Mouse (Mus musculus): ENCODE results near the gene Ehd1. TPM values are rescaled to one million over a fixed set of nuclear protein-coding genes. Genes with fewer than 3 reads are reported as not detected.

The Ehd1 gene
- polyA plus RNA-seq, 1 experiment from 2014 or later = 177 TPM

- Histone ChIP-seq H3K4me3 (ENCODE audit: low read depth, low read length) (no peak overlapping the region), H3K36me3 (ENCODE audit: control insufficient read depth, insufficient read depth) (peaks cover 47% of the 10 kb centered on the region), H3K9ac (ENCODE audit: low read depth, low read length) (no peak overlapping the region), H3K27ac (ENCODE audit: low read depth, low read length) (no peak overlapping the region), H3K9me3 (ENCODE audit: control insufficient read depth) (no peaks in the 10 kb centered on the region), H3K4me1 (replicated peaks; ENCODE audit: control insufficient read depth, insufficient read depth, low read length) (no peaks in the 10 kb centered on the region), H3K4me2 (replicated peaks; ENCODE audit: low read depth) (no peak overlapping the region), H3K27me3 (replicated peaks; ENCODE audit: control insufficient read depth, insufficient read depth, low read length) (no peaks in the 10 kb centered on the region)
- no peak for ATAC-seq
- 62% methylated on average over 7 of the region's 7 CpGs for WGBS
- TF ChIP-seq CTCF (IDR thresholded peaks at IDR 0.05; ENCODE audit: low read depth) = no peak
Observed at GRCm38 (mm10) chr19:6300402-6300841, 23.9 kb downstream of the Ehd1 start.

GRCm38 (mm10) chr19:6302114-6302513 is 25.6 kb downstream of the Ehd1 start:
- no peak overlapping the region for H3K4me3 ChIP-seq (ENCODE audit: low read depth, low read length)
- H3K9ac ChIP-seq (ENCODE audit: low read depth, low read length) = no peak overlapping the region
- no peaks in the 10 kb centered on the region for H3K27me3 ChIP-seq (replicated peaks; ENCODE audit: control insufficient read depth, insufficient read depth, low read length)
- H3K4me1 ChIP-seq (replicated peaks; ENCODE audit: control insufficient read depth, insufficient read depth, low read length) = 0 out of 2 replicates have a peak, but pooled peaks cover 3% of the 10 kb centered on the region
- TF ChIP-seq CTCF (IDR thresholded peaks at IDR 0.05; ENCODE audit: low read depth) = no peak
- peaks cover 31% of the 10 kb centered on the region for H3K36me3 ChIP-seq (ENCODE audit: control insufficient read depth, insufficient read depth)
- H3K4me2 ChIP-seq (replicated peaks; ENCODE audit: low read depth) = no peak overlapping the region
- no peak for ATAC-seq
- WGBS = 84% methylated on average over 5 of the region's 5 CpGs
- H3K27ac ChIP-seq (ENCODE audit: low read depth, low read length) = no peak overlapping the region
- no peaks in the 10 kb centered on the region for H3K9me3 ChIP-seq (ENCODE audit: control insufficient read depth)

GRCm38 (mm10) chr19:6302522-6302921 is 26.0 kb downstream of the Ehd1 start:
- 58% methylated on average over 4 of the region's 4 CpGs for WGBS
- Histone ChIP-seq H3K9ac (ENCODE audit: low read depth, low read length) (no peak overlapping the region), H3K27me3 (replicated peaks; ENCODE audit: control insufficient read depth, insufficient read depth, low read length) (no peaks in the 10 kb centered on the region), H3K36me3 (ENCODE audit: control insufficient read depth, insufficient read depth) (peaks cover 27% of the 10 kb centered on the region), H3K9me3 (ENCODE audit: control insufficient read depth) (no peaks in the 10 kb centered on the region), H3K4me3 (ENCODE audit: low read depth, low read length) (no peak overlapping the region), H3K27ac (ENCODE audit: low read depth, low read length) (no peak overlapping the region), H3K4me2 (replicated peaks; ENCODE audit: low read depth) (no peak overlapping the region), H3K4me1 (replicated peaks; ENCODE audit: control insufficient read depth, insufficient read depth, low read length) (0 out of 2 replicates have a peak, but pooled peaks cover 3% of the 10 kb centered on the region)
- no peak for ATAC-seq
- TF ChIP-seq CTCF (IDR thresholded peaks at IDR 0.05; ENCODE audit: low read depth) = no peak

- no peak for TF ChIP-seq CTCF (IDR thresholded peaks at IDR 0.05; ENCODE audit: low read depth)
- no peaks in the 10 kb centered on the region for H3K27me3 ChIP-seq (replicated peaks; ENCODE audit: control insufficient read depth, insufficient read depth, low read length)
- H3K9me3 ChIP-seq (ENCODE audit: control insufficient read depth) = no peaks in the 10 kb centered on the region
- WGBS = 72% methylated on average over 6 of the region's 6 CpGs
- ATAC-seq = no peak
- no peak overlapping the region for H3K4me2 ChIP-seq (replicated peaks; ENCODE audit: low read depth)
- H3K27ac ChIP-seq (ENCODE audit: low read depth, low read length) = no peak overlapping the region
- H3K9ac ChIP-seq (ENCODE audit: low read depth, low read length) = no peak overlapping the region
- no peak overlapping the region for H3K4me3 ChIP-seq (ENCODE audit: low read depth, low read length)
- peaks cover 14% of the 10 kb centered on the region for H3K36me3 ChIP-seq (ENCODE audit: control insufficient read depth, insufficient read depth)
- H3K4me1 ChIP-seq (replicated peaks; ENCODE audit: control insufficient read depth, insufficient read depth, low read length) = peaks cover 3% of the 10 kb centered on the region; the same call in 1 of the 2 replicates
Observed at GRCm38 (mm10) chr19:6303831-6304230, 27.3 kb downstream of the Ehd1 start.

GRCm38 (mm10) chr19:6304787-6305516 is 28.4 kb downstream of the Ehd1 start:
- peak; percentile 54 for ATAC-seq
- Histone ChIP-seq H3K9me3 (ENCODE audit: control insufficient read depth) (no peaks in the 10 kb centered on the region), H3K4me3 (ENCODE audit: low read depth, low read length) (no peak overlapping the region), H3K9ac (ENCODE audit: low read depth, low read length) (no peak overlapping the region), H3K4me2 (replicated peaks; ENCODE audit: low read depth) (no peak overlapping the region), H3K27me3 (replicated peaks; ENCODE audit: control insufficient read depth, insufficient read depth, low read length) (no peaks in the 10 kb centered on the region), H3K27ac (ENCODE audit: low read depth, low read length) (0 out of 2 replicates have a peak overlapping the region, but pooled peaks have one; percentile 50), H3K36me3 (ENCODE audit: control insufficient read depth, insufficient read depth) (peaks cover 8% of the 10 kb centered on the region), H3K4me1 (replicated peaks; ENCODE audit: control insufficient read depth, insufficient read depth, low read length) (peaks cover 3% of the 10 kb centered on the region; the same call in 1 of the 2 replicates)
- 13% methylated on average over 5 of the region's 5 CpGs for WGBS
- peak; percentile 100 for TF ChIP-seq CTCF (IDR thresholded peaks at IDR 0.05; ENCODE audit: low read depth)

GRCm38 (mm10) chr19:6305517-6306115 is 29.1 kb downstream of the Ehd1 start:
- peak overlapping the region; percentile 88; the same call in 1 of the 2 replicates for H3K27ac ChIP-seq (ENCODE audit: low read depth, low read length)

More at GRCm38 (mm10) chr19:6305517-6306115, 29.1 kb downstream of the Ehd1 start:
- H3K9ac ChIP-seq (ENCODE audit: low read depth, low read length) = peak overlapping the region; percentile 80; the same call in 1 of the 2 replicates
- WGBS = 53% methylated on average over 8 of the region's 8 CpGs
- peak overlapping the region; percentile 76 for H3K4me2 ChIP-seq (replicated peaks; ENCODE audit: low read depth)
- no peaks in the 10 kb centered on the region for H3K27me3 ChIP-seq (replicated peaks; ENCODE audit: control insufficient read depth, insufficient read depth, low read length)
- no peak for ATAC-seq
- H3K36me3 ChIP-seq (ENCODE audit: control insufficient read depth, insufficient read depth) = peaks cover 14% of the 10 kb centered on the region
- peaks cover 3% of the 10 kb centered on the region; the same call in 1 of the 2 replicates for H3K4me1 ChIP-seq (replicated peaks; ENCODE audit: control insufficient read depth, insufficient read depth, low read length)
- H3K9me3 ChIP-seq (ENCODE audit: control insufficient read depth) = no peaks in the 10 kb centered on the region
- H3K4me3 ChIP-seq (ENCODE audit: low read depth, low read length) = peak overlapping the region; percentile 61
- TF ChIP-seq CTCF (IDR thresholded peaks at IDR 0.05; ENCODE audit: low read depth) = no peak
